Comparison of ENCODE assay signal across 28 mouse cellular contexts in genomic region chr2:150922165-150922564, GRCm38 (mm10). TPM values are rescaled to one million over a fixed set of nuclear protein-coding genes. Genes with fewer than 3 reads are reported as not detected.
DNase-seq lines count a peak whose midpoint lies in the region; ATAC-seq and TF ChIP-seq lines count a peak whose summit lies in the region.
"Had no signal": no experiment of that assay in that cellular context is flagged by ENCODE, and none has a peak within 500 bp of the region (broad histone marks: within the 10 kb centered on the region; RNA-seq: fewer than 3 reads in every experiment).

No protein-coding gene starts in this region.

- no peaks in the 10 kb centered on the region for H3K27me3 ChIP-seq in heart, embryonic 13.5 days (replicated peaks)
- H3K27me3 ChIP-seq in lung, postnatal 0 days (replicated peaks; ENCODE audit: insufficient read depth, low read length), result no peaks in the 10 kb centered on the region
- no peaks in the 10 kb centered on the region for H3K27me3 ChIP-seq in heart, embryonic 16.5 days (ENCODE audit: control insufficient read depth, insufficient read depth, low read length)
- no peaks in the 10 kb centered on the region for H3K27me3 ChIP-seq in stomach, postnatal 0 days (ENCODE audit: control insufficient read depth, insufficient read depth, low read length)
- no peaks in the 10 kb centered on the region for H3K27me3 ChIP-seq in midbrain, embryonic 15.5 days (replicated peaks)
- H3K27me3 ChIP-seq: hindbrain, embryonic 12.5 days; intestine, embryonic 15.5 days; limb, embryonic 15.5 days; liver, embryonic 15.5 days; lung, embryonic 15.5 days; midbrain, embryonic 13.5 days had no signal

- peak overlapping the region; percentile 50; the same call in 1 of the 2 replicates for H3K27ac ChIP-seq in heart, embryonic 13.5 days (replicated peaks)
- no peak overlapping the region for H3K27ac ChIP-seq in lung, postnatal 0 days (ENCODE audit: low read length)
- peak overlapping the region; percentile 27; the same call in 1 of the 2 replicates for H3K27ac ChIP-seq in heart, embryonic 16.5 days (ENCODE audit: low read length)
- H3K27ac ChIP-seq in stomach, postnatal 0 days (replicated peaks), result 0 out of 2 replicates have a peak overlapping the region, but pooled peaks have one; percentile 3
- H3K27ac ChIP-seq in midbrain, embryonic 15.5 days, result no peak overlapping the region
- H3K27ac ChIP-seq: hindbrain, embryonic 12.5 days; hindbrain, postnatal 0 days; intestine, embryonic 15.5 days; limb, embryonic 10.5 days; limb, embryonic 15.5 days; liver, embryonic 15.5 days; lung, embryonic 15.5 days; midbrain, embryonic 13.5 days had no signal

- 47% methylated on average over 4 of the region's 4 CpGs for WGBS in heart, embryonic 13.5 days
- 76% methylated on average over 4 of the region's 4 CpGs for WGBS in lung, postnatal 0 days
- WGBS in lung, adult 2 months, result 80% methylated on average over 4 of the region's 4 CpGs
- 63% methylated on average over 4 of the region's 4 CpGs for WGBS in heart, embryonic 16.5 days
- 81% methylated on average over 4 of the region's 4 CpGs for WGBS in stomach, postnatal 0 days
- WGBS in midbrain, embryonic 15.5 days, result 95% methylated on average over 4 of the region's 4 CpGs

- no peak overlapping the region for H3K4me2 ChIP-seq in heart, embryonic 13.5 days
- H3K4me2 ChIP-seq in lung, postnatal 0 days (replicated peaks; ENCODE audit: low read depth, low read length), result no peak overlapping the region
- no peak overlapping the region for H3K4me2 ChIP-seq in heart, embryonic 16.5 days (ENCODE audit: low read depth, low read length)
- no peak overlapping the region for H3K4me2 ChIP-seq in stomach, postnatal 0 days (replicated peaks; ENCODE audit: low read depth)
- H3K4me2 ChIP-seq in midbrain, embryonic 15.5 days, result no peak overlapping the region
- H3K4me2 ChIP-seq: hindbrain, embryonic 12.5 days; intestine, embryonic 15.5 days; limb, embryonic 15.5 days; liver, embryonic 15.5 days; lung, embryonic 15.5 days; midbrain, embryonic 13.5 days had no signal

- no peak overlapping the region for H3K9ac ChIP-seq in heart, embryonic 13.5 days
- no peak overlapping the region for H3K9ac ChIP-seq in lung, postnatal 0 days (replicated peaks; ENCODE audit: low read depth)
- H3K9ac ChIP-seq in heart, embryonic 16.5 days (ENCODE audit: low read length), result no peak overlapping the region
- H3K9ac ChIP-seq in stomach, postnatal 0 days (ENCODE audit: low read length), result no peak overlapping the region
- no peak overlapping the region for H3K9ac ChIP-seq in midbrain, embryonic 15.5 days
- H3K9ac ChIP-seq: hindbrain, embryonic 12.5 days; intestine, embryonic 15.5 days; limb, embryonic 15.5 days; liver, embryonic 15.5 days; lung, embryonic 15.5 days; midbrain, embryonic 13.5 days had no signal

- DNase-seq in heart, postnatal 25 days (ENCODE audit: low spot score), result no peak
- DNase-seq in lung, postnatal 0 days (ENCODE audit: low spot score), result no peak
- no peak for DNase-seq in lung, adult 2 months
- DNase-seq in stomach, postnatal 0 days (ENCODE audit: low spot score), result no peak
- no peak for DNase-seq in MN1 (ENCODE audit: low spot score)
- DNase-seq: adrenal gland, adult 8-10 months; cerebellum, adult 11 months; cerebellum, adult 9-10 months; kidney, adult 2 months; kidney, postnatal 36 days; layer of hippocampus, postnatal 36 days; right cerebral cortex, adult 18-20 months; right cerebral cortex, postnatal 4 days; thymus, postnatal 4 days had no signal

- TF ChIP-seq EP300 in lung, postnatal 0 days (IDR thresholded peaks at IDR 0.05), result no peak
- no peak for TF ChIP-seq EP300 in stomach, postnatal 0 days (optimal IDR thresholded peaks at IDR 0.05)

- no peak for ATAC-seq in heart, embryonic 13.5 days (ENCODE audit: extremely low read depth, insufficient number of reproducible peaks, low FRiP score, low TSS enrichment)
- ATAC-seq in lung, postnatal 0 days, result 0 out of 2 replicates have a peak, but pooled peaks have one; percentile 14
- no peak for ATAC-seq in heart, embryonic 16.5 days (replicated peaks; ENCODE audit: extremely low read depth, insufficient read depth, low FRiP score)
- ATAC-seq in stomach, postnatal 0 days (ENCODE audit: low FRiP score, low TSS enrichment), result no peak
- ATAC-seq in midbrain, embryonic 15.5 days (replicated peaks), result no peak
- ATAC-seq: CD4-positive, CD25-positive, alpha-beta regulatory T cell, adult 4 months; forebrain, embryonic 16.5 days; hindbrain, postnatal 0 days; intestine, embryonic 15.5 days; midbrain, embryonic 13.5 days had no signal

- peaks cover 15% of the 10 kb centered on the region; the same call in 1 of the 2 replicates for H3K4me1 ChIP-seq in heart, embryonic 13.5 days
- no peaks in the 10 kb centered on the region for H3K4me1 ChIP-seq in lung, postnatal 0 days (ENCODE audit: insufficient read depth, low read depth, low read length)
- H3K4me1 ChIP-seq in lung, adult 2 months (ENCODE audit: control insufficient read depth, insufficient read depth, low read length), result no peaks in the 10 kb centered on the region
- 0 out of 2 replicates have a peak, but pooled peaks cover 2% of the 10 kb centered on the region for H3K4me1 ChIP-seq in heart, embryonic 16.5 days (ENCODE audit: control insufficient read depth, insufficient read depth, low read length)
- H3K4me1 ChIP-seq in stomach, postnatal 0 days (replicated peaks; ENCODE audit: control insufficient read depth, insufficient read depth), result no peaks in the 10 kb centered on the region
- H3K4me1 ChIP-seq in midbrain, embryonic 15.5 days, result no peaks in the 10 kb centered on the region
- H3K4me1 ChIP-seq: hindbrain, embryonic 12.5 days; intestine, embryonic 15.5 days; limb, embryonic 10.5 days; limb, embryonic 15.5 days; lung, embryonic 15.5 days; midbrain, embryonic 13.5 days had no signal

- TF ChIP-seq POLR2A in lung, adult 2 months (IDR thresholded peaks at IDR 0.05; ENCODE audit: borderline replicate concordance, extremely low read depth, low read depth, low read length), result no peak

- H3K36me3 ChIP-seq in heart, embryonic 13.5 days, result peaks cover 50% of the 10 kb centered on the region
- H3K36me3 ChIP-seq in lung, postnatal 0 days (ENCODE audit: insufficient read depth, low read length), result no peaks in the 10 kb centered on the region
- H3K36me3 ChIP-seq in heart, embryonic 16.5 days (ENCODE audit: control insufficient read depth, insufficient read depth), result peaks cover 4% of the 10 kb centered on the region; the same call in 1 of the 2 replicates
- no peaks in the 10 kb centered on the region for H3K36me3 ChIP-seq in stomach, postnatal 0 days (ENCODE audit: control insufficient read depth, insufficient read depth, low read length)
- H3K36me3 ChIP-seq in midbrain, embryonic 15.5 days (replicated peaks), result no peaks in the 10 kb centered on the region

- intact Hi-C loops in heart, postnatal 25 days (cut with DNase I), result no loop called here

- TF ChIP-seq CTCF in lung, postnatal 0 days (IDR thresholded peaks at IDR 0.05), result no peak
- no peak for TF ChIP-seq CTCF in lung, adult 2 months (IDR thresholded peaks at IDR 0.05; ENCODE audit: insufficient read depth, low read length)
- TF ChIP-seq CTCF in stomach, postnatal 0 days (IDR thresholded peaks at IDR 0.05; ENCODE audit: low read depth), result no peak

- no peaks in the 10 kb centered on the region for H3K9me3 ChIP-seq in heart, embryonic 13.5 days
- H3K9me3 ChIP-seq in lung, postnatal 0 days (ENCODE audit: low read length), result no peaks in the 10 kb centered on the region
- no peaks in the 10 kb centered on the region for H3K9me3 ChIP-seq in heart, embryonic 16.5 days (replicated peaks; ENCODE audit: control insufficient read depth, low read length)
- no peaks in the 10 kb centered on the region for H3K9me3 ChIP-seq in stomach, postnatal 0 days (ENCODE audit: control insufficient read depth, low read length)
- no peaks in the 10 kb centered on the region for H3K9me3 ChIP-seq in midbrain, embryonic 15.5 days
- H3K9me3 ChIP-seq: hindbrain, embryonic 12.5 days; intestine, embryonic 15.5 days; limb, embryonic 10.5 days; limb, embryonic 15.5 days; liver, embryonic 15.5 days; lung, embryonic 15.5 days; midbrain, embryonic 13.5 days had no signal

- no peak overlapping the region for H3K4me3 ChIP-seq in heart, embryonic 13.5 days
- no peak overlapping the region for H3K4me3 ChIP-seq in lung, postnatal 0 days (ENCODE audit: low read depth, low read length)
- H3K4me3 ChIP-seq in lung, adult 2 months (replicated peaks; ENCODE audit: extremely low read depth, low read depth, low read length), result no peak overlapping the region
- H3K4me3 ChIP-seq in heart, embryonic 16.5 days (ENCODE audit: low read length), result no peak overlapping the region
- no peak overlapping the region for H3K4me3 ChIP-seq in stomach, postnatal 0 days (ENCODE audit: low read depth, low read length)
- H3K4me3 ChIP-seq in midbrain, embryonic 15.5 days, result no peak overlapping the region
- H3K4me3 ChIP-seq: erythroblast, embryonic 14.5 days; hindbrain, embryonic 12.5 days; intestine, embryonic 15.5 days; limb, embryonic 10.5 days; limb, embryonic 15.5 days; liver, embryonic 15.5 days; lung, embryonic 15.5 days; midbrain, embryonic 13.5 days had no signal

RNA-seq across cellular contexts. Expression of gene Gins1, which starts 17.0 kb away (rescaled TPM):
- polyA plus RNA-seq in heart, embryonic 13.5 days (2015; fragmentation: Nextera tagmentation; extraction: Ambion mirVana), result 29.3 and 30.7 TPM in 2 replicates
- 1 to 10 TPM; 2.3 to 3.0 TPM for total RNA-seq in heart, postnatal 25 days (2021)
- 4.4 and 6.1 TPM in 2 replicates for polyA plus RNA-seq in lung, postnatal 0 days (2015; fragmentation: Nextera tagmentation; extraction: Ambion mirVana)
- 0.39 and 0.49 TPM in 2 replicates for polyA plus RNA-seq in lung, adult 2 months (2012; rRNA removed)
- polyA plus RNA-seq in heart, embryonic 16.5 days (2015; fragmentation: Nextera tagmentation; extraction: Ambion mirVana), result 25.0 and 27.0 TPM in 2 replicates
- polyA plus RNA-seq in stomach, postnatal 0 days (2015; fragmentation: Nextera tagmentation; extraction: Ambion mirVana), result 10.7 and 11.0 TPM in 2 replicates
- polyA plus RNA-seq in midbrain, embryonic 15.5 days (2015; fragmentation: Nextera tagmentation; extraction: Ambion mirVana), result 15.0 TPM in 2 replicates

RNA-seq across cellular contexts. Expression of gene Abhd12, which starts 17.6 kb away (rescaled TPM):
- 42.3 and 45.0 TPM in 2 replicates for polyA plus RNA-seq in heart, embryonic 13.5 days (2015; fragmentation: Nextera tagmentation; extraction: Ambion mirVana)
- total RNA-seq in heart, postnatal 25 days (2021), result 10 to 100 TPM; 42.5 to 44.5 TPM
- 56.5 and 57.3 TPM in 2 replicates for polyA plus RNA-seq in lung, postnatal 0 days (2015; fragmentation: Nextera tagmentation; extraction: Ambion mirVana)
- 59.1 and 60.0 TPM in 2 replicates for polyA plus RNA-seq in lung, adult 2 months (2012; rRNA removed)
- polyA plus RNA-seq in heart, embryonic 16.5 days (2015; fragmentation: Nextera tagmentation; extraction: Ambion mirVana), result 41.5 and 43.2 TPM in 2 replicates
- 73.2 and 76.2 TPM in 2 replicates for polyA plus RNA-seq in stomach, postnatal 0 days (2015; fragmentation: Nextera tagmentation; extraction: Ambion mirVana)
- 120 and 127 TPM in 2 replicates for polyA plus RNA-seq in midbrain, embryonic 15.5 days (2015; fragmentation: Nextera tagmentation; extraction: Ambion mirVana)

Comparison
In these comparisons a context has a peak if more than half of its experiments do, and no peak if none do; other contexts are left out.
1. H3K27ac ChIP-seq: peak in heart, embryonic 13.5 days (single experiment), heart, embryonic 16.5 days (single experiment) and stomach, postnatal 0 days (single experiment); none in lung, postnatal 0 days (single experiment) and midbrain, embryonic 15.5 days (single experiment).